Mouse (Mus musculus) hindbrain, embryonic 15.5 days (tissue): ENCODE results near the gene March9. TPM values are rescaled to one million over a fixed set of nuclear protein-coding genes. Genes with fewer than 3 reads are reported as not detected.
"Not testable (repeated sequence)": the region's sequence is repeated elsewhere in the genome, so short reads cannot be mapped to it uniquely, and the experiment has no call there.

Experiments
- ATAC-seq: fragments of 200-750 bp; cut with Nextera tagmentation; 2 replicates; pipeline ENCODE4 v1.8.0; 2017; ENCODE audit warnings: low read depth, moderate number of reproducible peaks, moderate TSS enrichment; ENCODE audit not compliant: low FRiP score
- H3K27ac ChIP-seq: fragments of 300-500 bp; sonication (generic); replicated peaks from 2 replicates; pipeline ENCODE4 v1.5.1; 2015; ENCODE audit warnings: mild to moderate bottlenecking, inconsistent platforms
- H3K27me3 ChIP-seq: fragments of 300-500 bp; sonication (generic); 2 replicates; pipeline ENCODE4 v1.6.1; 2015; ENCODE audit warnings: control low read depth, inconsistent platforms
- H3K36me3 ChIP-seq: fragments of 300-500 bp; sonication (generic); 2 replicates; pipeline ENCODE4 v1.6.1; 2015; ENCODE audit warnings: control low read depth, inconsistent platforms
- H3K4me1 ChIP-seq: fragments of 300-500 bp; sonication (generic); replicated peaks from 2 replicates; pipeline ENCODE4 v1.6.1; 2015; ENCODE audit warnings: control low read depth, inconsistent platforms
- H3K4me2 ChIP-seq: fragments of 300-500 bp; sonication (generic); 2 replicates; pipeline ENCODE4 v1.6.1; 2015; ENCODE audit warnings: moderate library complexity, mild to moderate bottlenecking, inconsistent platforms
- H3K4me3 ChIP-seq: fragments of 300-500 bp; sonication (generic); 2 replicates; pipeline ENCODE4 v1.5.1; 2015; ENCODE audit warnings: mild to moderate bottlenecking, inconsistent platforms
- H3K9ac ChIP-seq: fragments of 300-500 bp; sonication (generic); 2 replicates; pipeline ENCODE4 v1.6.1; 2015; ENCODE audit warnings: inconsistent platforms
- H3K9me3 ChIP-seq: fragments of 300-500 bp; sonication (generic); 2 replicates; pipeline ENCODE4 v1.6.1; 2016; ENCODE audit warnings: control low read depth, inconsistent platforms
- whole genome bisulfite sequencing: fragments of 180-500 bp; shearing (Covaris S2); methylation state at CpG from one replicate; pipeline ENCODE4 v1.1.7; 2015; 5-methylcytosine and 5-hydroxymethylcytosine counted together
- polyA plus RNA-seq: library from polyadenylated mRNA; unstranded; fragments of >200 nt; fragmentation: Nextera tagmentation; extraction: Ambion mirVana; gene quantifications from 2 replicates; pipeline ENCODE4 v1.2.1, GENCODE M21; 2015

March9 gene
- polyA plus RNA-seq, 1 experiment from 2014 or later, result 8.4 TPM

DNA sequence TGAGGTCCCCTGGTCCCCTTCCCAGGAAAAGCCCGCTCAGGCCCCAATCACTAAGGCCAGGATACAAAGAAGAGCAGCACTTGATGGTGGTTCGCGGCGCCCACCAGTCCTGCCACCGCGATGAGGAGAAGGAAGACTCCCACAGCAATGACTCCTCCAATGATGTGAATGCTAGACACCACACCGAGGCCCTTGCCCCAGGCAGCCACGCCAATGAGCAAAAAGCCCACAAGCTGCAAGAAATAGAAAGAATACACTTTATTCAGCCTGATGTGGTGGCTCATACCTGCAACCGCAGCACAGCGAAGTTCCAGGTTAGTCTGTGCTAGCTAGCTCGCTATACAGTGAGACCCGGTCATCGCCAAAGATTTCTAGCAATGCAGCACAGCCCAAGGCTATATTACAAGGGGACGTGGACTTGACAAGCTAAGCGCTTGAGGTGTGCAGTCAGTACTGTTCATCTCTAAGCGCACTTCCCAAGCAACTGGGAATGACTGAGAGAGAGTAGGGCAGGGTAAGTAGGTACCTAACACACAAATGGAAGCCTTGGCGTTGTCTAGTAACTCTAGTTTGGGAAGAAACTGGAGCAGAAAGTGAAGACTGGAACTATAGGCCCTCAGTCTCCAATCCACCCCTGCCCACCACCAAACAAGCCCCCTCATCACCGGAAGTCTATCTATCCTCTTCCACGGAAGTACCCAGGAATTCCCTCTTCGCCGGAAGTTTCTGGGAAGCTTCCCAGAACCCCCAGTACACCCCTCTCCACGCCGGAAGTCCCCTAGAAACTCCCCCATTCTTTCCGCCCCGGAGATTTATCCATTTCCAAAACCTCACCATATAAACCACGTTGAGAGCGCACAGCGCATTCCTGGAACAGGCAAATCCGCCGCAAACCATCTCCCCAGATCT lies 9.6 kb upstream of the March9 start:
- ATAC-seq, result peak; percentile 86
- 7% methylated on average over 30 of the region's 30 CpGs for WGBS
- Histone ChIP-seq H3K9me3 (no peaks in the 10 kb centered on the region), H3K4me1 (peaks cover 37% of the 10 kb centered on the region), H3K27ac (peak overlapping the region; percentile 91), H3K36me3 (peaks cover 34% of the 10 kb centered on the region), H3K4me2 (peak overlapping the region; percentile 96), H3K4me3 (peak overlapping the region; percentile 53), H3K9ac (peak overlapping the region; percentile 60), H3K27me3 (no peaks in the 10 kb centered on the region)

GRCm38 (mm10) chr10:127068360-127069038 lies 8.5 kb upstream of the March9 start:
- H3K9me3 ChIP-seq, result no peaks in the 10 kb centered on the region
- H3K4me2 ChIP-seq, result peak overlapping the region; percentile 96
- H3K36me3 ChIP-seq, result peaks cover 34% of the 10 kb centered on the region
- H3K9ac ChIP-seq, result peak overlapping the region; percentile 60
- H3K27ac ChIP-seq, result peak overlapping the region; percentile 91; the same call in 1 of the 2 replicates
- no peak for ATAC-seq
- H3K4me1 ChIP-seq, result peaks cover 40% of the 10 kb centered on the region
- 79% methylated on average over 9 of the region's 9 CpGs for WGBS
- peak overlapping the region; percentile 53 for H3K4me3 ChIP-seq
- no peaks in the 10 kb centered on the region for H3K27me3 ChIP-seq

DNA sequence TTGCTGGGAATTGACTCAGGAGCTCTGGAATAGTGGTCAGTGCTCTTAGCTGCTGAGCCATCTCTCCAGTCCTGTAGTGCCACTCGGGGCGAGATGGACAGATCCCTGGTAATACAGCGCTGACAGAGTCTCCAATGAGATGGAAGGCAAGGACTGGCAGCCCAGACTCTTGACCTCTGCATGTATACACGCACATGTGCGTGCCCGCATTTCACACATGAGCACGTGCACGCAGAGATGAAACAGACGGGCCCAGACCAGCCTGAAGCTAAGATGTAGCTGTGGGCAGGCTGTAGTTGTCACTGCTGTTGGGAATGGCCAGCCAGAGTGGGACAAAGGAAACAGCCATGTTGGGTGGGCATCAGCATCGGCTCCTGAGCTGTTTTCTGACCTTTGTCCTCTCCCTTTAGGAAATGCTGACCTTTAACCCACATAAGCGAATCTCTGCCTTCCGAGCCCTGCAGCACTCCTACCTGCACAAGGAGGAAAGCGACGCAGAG lies 6.6 kb upstream of the March9 start:
- no peak overlapping the region for H3K27ac ChIP-seq

GRCm38 (mm10) chr10:127065981-127066380 lies 6.0 kb upstream of the March9 start:
- H3K36me3 ChIP-seq, result peaks cover 34% of the 10 kb centered on the region
- no peaks in the 10 kb centered on the region for H3K9me3 ChIP-seq
- no peak overlapping the region for H3K4me3 ChIP-seq
- peaks cover 50% of the 10 kb centered on the region for H3K4me1 ChIP-seq
- no peak overlapping the region for H3K9ac ChIP-seq
- ATAC-seq, result no peak
- H3K4me2 ChIP-seq, result no peak overlapping the region
- H3K27ac ChIP-seq, result no peak overlapping the region
- 89% methylated on average over 9 of the region's 9 CpGs for WGBS
- H3K27me3 ChIP-seq, result no peaks in the 10 kb centered on the region

More for the DNA sequence above, 6.6 kb upstream of the March9 start:
- Histone ChIP-seq H3K27me3 (no peaks in the 10 kb centered on the region), H3K36me3 (peaks cover 34% of the 10 kb centered on the region), H3K4me2 (no peak overlapping the region), H3K4me1 (peaks cover 49% of the 10 kb centered on the region), H3K4me3 (no peak overlapping the region), H3K9ac (no peak overlapping the region), H3K9me3 (no peaks in the 10 kb centered on the region)
- WGBS, result 88% methylated on average over 14 of the region's 14 CpGs
- ATAC-seq, result no peak

DNA sequence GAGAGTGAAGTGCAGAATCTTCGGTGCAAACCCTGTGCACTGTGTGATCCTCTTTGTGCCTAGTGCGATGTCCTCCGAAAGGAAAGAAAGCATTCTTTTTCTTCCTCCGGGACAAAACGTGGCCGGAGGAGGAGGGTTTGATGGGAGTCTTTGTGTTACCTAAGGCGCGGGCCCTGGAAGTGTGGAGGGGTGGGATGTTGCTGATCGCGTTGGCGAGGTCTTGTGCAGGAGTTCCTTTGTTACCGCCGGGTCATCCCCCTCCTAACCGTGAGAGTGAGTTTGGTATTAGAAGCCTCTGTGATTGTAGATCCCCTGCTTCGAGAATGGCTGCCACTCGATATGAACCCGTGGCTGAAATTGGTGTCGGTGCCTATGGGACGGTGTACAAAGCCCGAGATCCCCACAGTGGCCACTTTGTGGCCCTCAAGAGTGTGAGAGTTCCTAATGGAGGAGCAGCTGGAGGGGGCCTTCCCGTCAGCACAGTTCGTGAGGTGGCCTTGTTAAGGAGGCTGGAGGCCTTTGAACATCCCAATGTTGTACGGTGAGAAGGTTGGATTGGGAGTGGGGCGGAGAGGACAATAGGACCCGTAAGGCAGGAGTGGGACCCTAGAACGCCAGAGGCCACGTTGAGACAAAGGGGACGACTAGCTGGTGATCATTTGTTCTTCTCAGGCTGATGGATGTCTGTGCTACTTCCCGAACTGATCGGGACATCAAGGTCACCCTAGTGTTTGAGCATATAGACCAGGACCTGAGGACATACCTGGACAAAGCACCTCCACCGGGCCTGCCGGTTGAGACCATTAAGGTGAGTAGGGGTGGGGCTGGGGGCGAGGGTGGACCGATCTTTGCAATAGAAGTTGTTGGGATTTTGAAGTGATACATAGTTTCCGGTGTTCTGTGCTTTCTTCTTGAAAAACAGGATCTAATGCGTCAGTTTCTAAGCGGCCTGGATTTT lies 4.2 kb upstream of the March9 start:
- H3K27ac ChIP-seq, result peak overlapping the region; percentile 89
- peak overlapping the region; percentile 88 for H3K9ac ChIP-seq
- H3K9me3 ChIP-seq, result no peaks in the 10 kb centered on the region
- H3K4me2 ChIP-seq, result peak overlapping the region; percentile 77
- H3K27me3 ChIP-seq, result no peaks in the 10 kb centered on the region
- ATAC-seq, result no peak
- peak overlapping the region; percentile 72 for H3K4me3 ChIP-seq
- peaks cover 34% of the 10 kb centered on the region for H3K36me3 ChIP-seq
- 13% methylated on average over 37 of the region's 37 CpGs for WGBS
- H3K4me1 ChIP-seq, result peaks cover 44% of the 10 kb centered on the region

DNA sequence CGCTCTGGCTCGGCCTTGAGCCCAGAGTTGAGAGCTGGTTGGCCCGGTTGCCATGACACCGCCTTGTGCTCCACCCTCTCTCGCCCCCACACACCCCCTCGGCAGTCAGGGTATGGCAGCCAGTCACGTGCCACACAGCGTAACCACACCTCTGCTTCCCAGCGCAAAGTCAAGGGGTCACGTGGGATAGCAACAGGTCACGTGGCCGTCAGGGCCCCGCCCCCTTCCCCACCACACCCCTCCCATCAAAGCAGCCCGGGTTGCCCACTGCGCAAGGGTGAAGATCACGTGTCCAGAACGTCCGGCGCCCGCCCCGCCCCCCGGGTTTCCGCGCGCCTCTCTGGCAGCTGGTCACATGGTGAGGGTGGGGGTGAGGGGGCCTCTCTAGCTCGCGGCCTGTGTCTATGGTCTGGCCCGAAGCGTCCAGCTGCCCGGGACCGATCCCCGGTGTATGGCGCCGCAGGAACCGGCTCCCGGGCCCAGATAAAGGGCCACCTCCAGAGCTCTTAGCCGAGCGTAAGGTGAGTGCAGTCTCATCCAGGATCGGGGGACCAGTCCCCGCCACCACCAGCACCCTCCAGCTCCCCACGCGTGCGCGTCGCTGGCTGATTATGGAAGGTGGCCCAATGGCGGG lies 3.4 kb upstream of the March9 start, which contains the start of gene Cdk4:
Cdk4 (plus strand) TSS at position 296 of the 634 bp plus-strand sequence.
- H3K4me1 ChIP-seq, result peaks cover 41% of the 10 kb centered on the region
- WGBS, result under 1% methylated on average over 45 of the region's 46 CpGs
- peak within 1 kb of the TSS; percentile 89 for H3K27ac ChIP-seq
- no peaks in the 10 kb centered on the region for H3K9me3 ChIP-seq
- peak; percentile 92 for ATAC-seq
- H3K27me3 ChIP-seq, result no peaks in the 10 kb centered on the region
- peak within 1 kb of the TSS; percentile 72 for H3K4me3 ChIP-seq
- peak within 1 kb of the TSS; percentile 88 for H3K9ac ChIP-seq
- H3K4me2 ChIP-seq, result peak within 1 kb of the TSS; percentile 77
- H3K36me3 ChIP-seq, result peaks cover 34% of the 10 kb centered on the region

GRCm38 (mm10) chr10:127062503-127062902 lies 2.5 kb upstream of the March9 start:
- Histone ChIP-seq H3K4me1 (peaks cover 45% of the 10 kb centered on the region), H3K4me2 (peak overlapping the region; percentile 77; the same call in 1 of the 2 replicates), H3K27ac (peak overlapping the region; percentile 83), H3K36me3 (peaks cover 30% of the 10 kb centered on the region), H3K9me3 (no peaks in the 10 kb centered on the region), H3K27me3 (no peaks in the 10 kb centered on the region), H3K4me3 (peak overlapping the region; percentile 72; the same call in 1 of the 2 replicates), H3K9ac (no peak overlapping the region)
- no peak for ATAC-seq
- 80% methylated on average over 5 of the region's 5 CpGs for WGBS

GRCm38 (mm10) chr10:127062101-127062500 lies 2.1 kb upstream of the March9 start:
- H3K9ac ChIP-seq, ATAC-seq, H3K9me3 ChIP-seq, H3K4me3 ChIP-seq, H3K4me2 ChIP-seq, H3K27me3 ChIP-seq: not testable (repeated sequence)
- WGBS, result 89% methylated on average over 4 of the region's 4 CpGs
- Histone ChIP-seq H3K4me1 (peaks cover 48% of the 10 kb centered on the region), H3K36me3 (peaks cover 30% of the 10 kb centered on the region), H3K27ac (0 out of 2 replicates have a peak overlapping the region, but pooled peaks have one; percentile 83)

DNA sequence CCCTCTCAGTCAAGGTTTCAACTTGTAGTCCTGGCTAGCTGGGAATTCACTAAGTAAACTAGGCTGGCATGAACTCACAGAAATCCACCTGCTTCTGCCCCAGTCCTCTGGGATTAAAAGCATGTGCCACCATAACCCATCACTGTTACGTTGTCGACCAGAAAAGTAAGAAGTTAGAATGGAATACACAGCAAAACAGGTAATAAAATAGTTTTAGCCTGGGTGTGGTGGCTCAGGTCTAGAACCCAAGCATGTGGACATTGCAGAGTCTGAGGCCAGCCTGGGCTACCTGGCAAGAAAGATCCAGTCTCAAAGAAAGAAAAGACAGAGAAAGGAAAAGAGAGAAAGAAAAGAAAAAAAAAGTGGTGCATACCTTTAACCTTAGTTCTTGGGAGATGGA lies 1.5 kb upstream of the March9 start:
- Histone ChIP-seq H3K27ac (peak overlapping the region; percentile 94), H3K36me3 (peaks cover 28% of the 10 kb centered on the region), H3K4me3 (peak overlapping the region; percentile 90), H3K27me3 (no peaks in the 10 kb centered on the region), H3K9me3 (no peaks in the 10 kb centered on the region), H3K4me1 (peaks cover 48% of the 10 kb centered on the region), H3K9ac (peak overlapping the region; percentile 93; the same call in 1 of the 2 replicates), H3K4me2 (peak overlapping the region; percentile 73)
- 64% methylated on average over 2 of the region's 2 CpGs for WGBS
- ATAC-seq, result no peak

- Histone ChIP-seq H3K9me3 (no peaks in the 10 kb centered on the region), H3K27me3 (no peaks in the 10 kb centered on the region), H3K9ac (peak overlapping the region; percentile 93), H3K4me2 (peak overlapping the region; percentile 73), H3K4me1 (peaks cover 50% of the 10 kb centered on the region), H3K4me3 (peak overlapping the region; percentile 90), H3K27ac (peak overlapping the region; percentile 94), H3K36me3 (peaks cover 28% of the 10 kb centered on the region)
- no peak for ATAC-seq
- WGBS, result 23% methylated on average over 5 of the region's 5 CpGs
Observed at GRCm38 (mm10) chr10:127061085-127061484, 1.1 kb upstream of the March9 start.
